Mouse (Mus musculus): Measurements from ENCODE around the gene Hlcs.

- TF ChIP-seq CTCF (IDR thresholded peaks at IDR 0.05; ENCODE audit: low read depth) (no peak), EP300 (optimal IDR thresholded peaks at IDR 0.05) (no peak)
Observed at GRCm38 (mm10) chr16:94079075-94079855, 234.1 kb downstream of the Hlcs start.
